Mouse (Mus musculus): ENCODE measurements around the gene Ccpg1. TPM values are rescaled to one million over a fixed set of nuclear protein-coding genes. Genes with fewer than 3 reads are reported as not detected.

Gene Ccpg1
- total RNA-seq, 1 experiment from 2014 or later, result 267 TPM

DNA sequence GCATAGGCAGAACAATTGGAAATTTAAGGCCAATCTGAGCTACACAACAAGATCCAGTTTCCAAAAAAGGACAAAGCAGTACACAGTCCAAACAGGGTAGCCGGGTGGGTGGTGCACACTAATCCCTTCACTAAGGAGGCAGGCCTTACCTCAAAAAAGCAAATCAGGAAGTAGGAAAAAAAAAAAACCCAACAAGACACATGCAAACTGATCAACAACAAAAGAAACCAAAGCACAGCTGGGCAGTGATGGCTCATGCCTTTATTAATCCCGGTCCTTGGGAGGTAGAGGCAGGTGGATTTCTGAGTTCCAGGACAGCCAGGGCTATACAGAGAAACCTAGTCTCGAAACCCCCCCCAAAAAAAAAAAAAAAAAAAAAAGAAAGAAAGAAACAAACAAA is 2.5 kb downstream of the Ccpg1 start:
- ATAC-seq (replicated peaks; ENCODE audit: insufficient number of reproducible peaks, low FRiP score, low TSS enrichment, poor library complexity, severe bottlenecking), result no peak

DNA sequence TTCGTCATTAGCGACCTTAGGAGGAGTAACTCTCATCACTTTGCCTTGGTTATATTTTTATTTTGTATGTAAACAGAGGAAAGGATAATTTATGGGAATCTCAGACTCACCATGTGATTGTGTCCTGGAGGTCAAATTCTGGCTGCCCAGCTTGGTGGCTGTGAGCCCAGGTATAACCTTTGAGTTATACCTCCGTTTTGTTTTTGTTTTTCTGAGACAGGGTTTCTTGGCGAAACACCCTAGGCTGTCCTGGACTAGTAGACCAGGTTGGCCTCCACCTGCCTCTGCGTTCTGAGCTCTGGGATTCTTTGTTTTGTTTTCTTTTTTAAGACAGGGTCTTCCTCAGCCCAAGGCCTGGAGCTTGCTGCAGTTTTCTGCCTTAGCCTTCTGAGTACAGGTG is 3.5 kb downstream of the Ccpg1 start:
- ATAC-seq (replicated peaks; ENCODE audit: insufficient number of reproducible peaks, low FRiP score, low TSS enrichment, poor library complexity, severe bottlenecking), result no peak

DNA sequence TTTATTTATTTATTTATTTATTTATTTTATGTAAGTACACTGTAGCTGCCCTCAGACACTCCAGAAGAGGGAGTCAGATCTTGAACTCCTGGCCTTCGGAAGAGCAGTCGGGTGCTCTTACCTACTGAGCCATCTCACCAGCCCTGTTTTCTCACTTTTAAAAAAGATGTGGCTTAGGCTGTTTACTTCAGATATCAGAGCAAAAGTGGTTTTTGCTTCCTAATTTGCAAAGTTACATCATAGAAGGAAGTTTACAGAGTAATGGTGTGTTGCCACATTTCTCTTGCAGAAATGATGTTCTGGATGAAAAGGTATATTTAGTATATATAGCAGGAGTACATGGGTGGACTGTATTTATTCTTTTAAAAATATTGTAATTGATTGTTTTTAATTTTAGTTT is 6.2 kb downstream of the Ccpg1 start:
- peak; percentile 65 for ATAC-seq (replicated peaks; ENCODE audit: insufficient number of reproducible peaks, low FRiP score, low TSS enrichment, poor library complexity, severe bottlenecking)

DNA sequence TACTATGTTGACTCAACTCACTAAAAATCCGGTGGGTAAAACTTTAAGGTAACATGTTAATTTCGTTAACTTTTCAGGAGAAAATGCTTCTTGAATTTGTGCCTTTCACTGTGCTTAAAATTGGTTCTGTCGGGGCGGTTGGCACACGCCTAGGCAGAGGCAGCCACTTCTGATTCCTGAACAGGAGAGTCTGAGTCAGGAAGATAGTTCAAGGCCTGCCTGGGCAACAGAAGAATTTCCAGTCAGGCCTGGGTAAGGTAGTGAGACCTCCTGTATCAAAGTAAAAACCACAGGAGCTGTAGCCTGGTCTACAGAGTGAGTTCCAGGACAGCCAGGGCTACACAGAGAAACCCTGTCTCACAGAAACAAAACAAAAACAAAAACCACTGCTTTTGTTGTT is 7.3 kb downstream of the Ccpg1 start:
- ATAC-seq (replicated peaks; ENCODE audit: insufficient number of reproducible peaks, low FRiP score, low TSS enrichment, poor library complexity, severe bottlenecking), result no peak

DNA sequence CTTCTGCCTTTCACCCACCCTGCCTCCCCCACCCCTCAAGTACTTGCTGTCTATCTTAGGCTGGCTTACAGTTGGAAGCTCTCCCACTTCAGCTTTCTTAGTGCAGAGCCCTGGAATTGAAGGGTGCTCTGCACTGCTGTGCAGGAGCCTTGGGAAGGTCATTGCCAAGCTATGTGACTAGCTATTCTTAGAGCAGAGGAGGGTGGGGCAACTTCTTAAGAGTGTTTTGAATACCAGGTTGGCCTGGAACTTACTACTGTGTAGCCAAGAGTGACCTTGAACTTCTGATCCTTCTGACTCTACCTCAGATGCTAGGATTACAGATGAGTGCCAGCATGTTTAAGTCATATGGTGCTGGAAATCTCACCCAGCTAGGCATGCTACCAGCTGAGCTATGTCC is 10.9 kb downstream of the Ccpg1 start:
- no peak for ATAC-seq (replicated peaks; ENCODE audit: insufficient number of reproducible peaks, low FRiP score, low TSS enrichment, poor library complexity, severe bottlenecking)

DNA sequence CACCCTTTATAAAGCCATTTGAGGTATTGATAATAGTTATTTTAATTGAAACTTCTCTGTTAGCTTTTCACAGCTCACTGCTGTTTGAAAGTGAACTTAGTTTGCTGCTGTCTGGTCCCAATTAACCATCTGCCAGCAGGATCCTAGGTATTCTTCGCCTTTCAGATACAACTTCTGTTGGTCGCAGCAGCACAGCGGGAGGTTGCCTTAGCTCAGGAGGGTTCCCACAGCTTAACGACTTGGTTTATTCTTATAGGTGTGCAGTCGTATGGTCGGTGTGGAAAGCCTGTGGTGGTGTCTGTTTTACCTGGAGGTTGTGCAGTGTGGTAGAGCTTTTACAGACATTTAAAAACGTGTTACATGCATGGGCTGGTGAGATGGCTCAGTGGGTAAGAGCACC is 11.6 kb downstream of the Ccpg1 start:
- ATAC-seq (replicated peaks; ENCODE audit: insufficient number of reproducible peaks, low FRiP score, low TSS enrichment, poor library complexity, severe bottlenecking), result no peak

DNA sequence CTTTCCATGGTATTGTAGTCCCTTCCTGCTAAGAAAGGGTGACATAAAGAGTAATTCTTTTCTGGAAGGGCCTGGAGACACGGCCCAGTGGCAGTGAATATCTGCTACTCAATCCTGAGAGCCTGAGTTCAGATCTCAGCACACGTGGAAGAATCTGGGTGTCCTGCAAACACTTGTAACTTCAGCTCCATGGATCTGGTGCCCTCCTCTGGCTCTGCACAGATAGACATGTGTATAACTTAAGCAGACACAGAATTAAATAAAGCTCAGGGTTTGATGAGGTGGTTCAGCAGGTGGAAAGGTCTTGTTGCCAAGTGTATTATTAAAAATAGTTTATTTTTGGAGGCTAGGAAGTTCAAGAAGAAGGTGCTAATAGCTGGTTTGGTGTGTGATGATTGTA is 15.3 kb downstream of the Ccpg1 start:
- no peak for ATAC-seq (replicated peaks; ENCODE audit: insufficient number of reproducible peaks, low FRiP score, low TSS enrichment, poor library complexity, severe bottlenecking)

DNA sequence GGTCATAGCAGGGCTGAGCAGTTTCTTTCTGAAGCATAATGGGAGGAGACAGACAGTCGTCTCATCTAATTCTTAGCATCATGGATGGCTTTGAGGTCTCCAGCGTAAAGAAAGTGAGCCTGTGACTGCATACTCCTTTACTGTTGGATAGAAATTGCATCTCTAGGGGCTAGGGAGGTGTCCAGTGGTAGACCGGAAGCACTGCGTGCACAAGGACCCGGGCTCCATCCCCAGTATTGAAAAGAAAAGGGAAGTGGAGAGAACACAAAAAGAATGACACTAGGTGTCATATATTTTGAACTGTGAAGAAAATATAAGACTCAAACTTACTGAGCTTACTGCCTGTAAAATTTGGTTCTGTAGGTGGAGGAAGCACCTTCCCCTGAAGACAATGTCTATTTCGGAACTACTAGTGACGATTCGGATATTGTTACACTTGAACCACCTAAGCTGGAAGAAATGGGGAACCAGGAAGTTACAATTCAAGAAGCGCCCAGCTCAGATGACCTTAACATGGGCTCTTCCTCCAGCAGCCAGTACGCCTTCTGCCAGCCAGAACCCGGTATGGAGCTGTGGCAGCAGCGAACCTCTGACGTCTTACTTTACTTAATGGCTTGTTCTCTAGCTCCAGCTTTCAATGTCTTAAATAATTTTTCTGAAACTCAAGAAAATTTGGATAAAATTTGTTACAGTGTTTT is 16.2 kb downstream of the Ccpg1 start:
- peak; percentile 75; the same call in 1 of the 2 replicates for ATAC-seq (replicated peaks; ENCODE audit: insufficient number of reproducible peaks, low FRiP score, low TSS enrichment, poor library complexity, severe bottlenecking)

DNA sequence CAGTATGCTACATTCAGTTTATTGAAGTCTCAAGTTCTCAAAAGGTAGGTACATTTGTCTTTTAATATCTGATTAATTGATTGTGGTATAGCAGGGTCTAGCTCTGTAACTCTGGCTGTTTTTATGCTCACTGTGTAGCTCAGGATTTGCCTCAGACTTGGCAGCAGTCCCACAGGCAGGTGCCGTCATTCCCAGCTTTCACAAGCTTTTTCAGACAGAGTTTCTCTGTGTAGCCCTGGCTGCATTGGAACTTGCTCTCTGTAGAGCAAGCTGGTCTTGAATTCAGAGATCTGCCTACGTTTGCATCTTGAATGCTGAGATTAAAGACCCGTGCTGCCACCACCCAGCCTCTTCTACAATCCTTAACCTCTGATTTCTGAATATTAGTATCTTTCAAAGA is 16.9 kb downstream of the Ccpg1 start:
- no peak for ATAC-seq (replicated peaks; ENCODE audit: insufficient number of reproducible peaks, low FRiP score, low TSS enrichment, poor library complexity, severe bottlenecking)

DNA sequence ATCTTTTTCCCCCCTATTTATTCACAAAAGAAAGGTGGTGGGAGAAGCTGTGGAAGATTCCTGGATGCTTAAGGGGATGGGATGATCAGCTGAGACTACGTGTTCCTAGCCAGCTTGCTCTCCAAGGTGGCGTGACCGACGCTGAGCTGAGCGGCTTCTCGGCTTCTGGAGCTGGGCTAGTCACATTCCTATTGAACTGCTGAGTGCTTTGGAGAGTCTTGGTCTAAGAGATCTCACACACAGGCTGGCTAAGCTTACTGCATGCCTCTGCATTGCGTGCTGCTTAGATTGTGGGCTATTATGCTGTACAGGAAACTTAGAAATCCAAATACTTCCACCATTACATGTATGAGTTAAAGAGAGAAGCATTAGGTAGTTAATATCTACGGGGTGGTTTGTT is 18.8 kb downstream of the Ccpg1 start:
- no peak for ATAC-seq (replicated peaks; ENCODE audit: insufficient number of reproducible peaks, low FRiP score, low TSS enrichment, poor library complexity, severe bottlenecking)

DNA sequence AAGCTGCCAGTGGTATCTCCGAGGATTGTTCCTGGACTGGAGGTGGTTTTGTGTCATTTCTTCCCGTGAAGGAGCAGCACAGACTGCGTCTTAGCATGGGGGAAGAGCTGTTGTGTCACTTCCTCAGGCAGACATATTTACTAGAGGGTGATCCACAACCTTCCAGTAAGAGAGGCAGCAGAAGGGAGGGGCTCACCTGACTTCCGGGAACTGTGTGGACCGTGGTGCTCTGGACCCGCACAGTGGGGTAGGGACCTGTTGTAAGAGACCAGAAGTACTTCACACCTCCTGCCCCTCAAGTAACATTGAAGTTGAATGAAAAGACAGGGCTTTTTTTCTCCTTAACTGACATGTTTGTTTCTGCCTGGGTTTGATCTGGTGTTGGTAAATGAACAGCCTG is 19.9 kb downstream of the Ccpg1 start:
- ATAC-seq (replicated peaks; ENCODE audit: insufficient number of reproducible peaks, low FRiP score, low TSS enrichment, poor library complexity, severe bottlenecking), result no peak

DNA sequence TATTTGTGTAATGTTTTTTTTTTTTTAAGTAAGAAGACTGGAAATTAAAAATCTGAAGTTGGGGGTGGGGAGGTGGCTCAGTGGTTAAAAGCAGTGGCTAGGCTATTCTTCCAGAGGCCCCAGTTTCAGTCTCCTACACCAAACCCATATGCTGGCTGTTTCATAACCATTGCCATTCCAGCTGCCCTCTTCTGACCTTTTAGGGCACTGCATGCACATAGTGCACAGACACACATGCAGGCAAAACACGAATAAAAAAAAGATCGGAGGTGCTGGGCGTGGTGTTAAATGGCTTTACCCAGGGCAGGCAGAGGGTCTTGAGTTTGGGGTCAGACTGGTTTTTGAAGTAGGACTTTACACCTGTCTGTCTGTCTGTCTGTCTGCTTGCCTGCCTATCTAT is 20.9 kb downstream of the Ccpg1 start:
- ATAC-seq (replicated peaks; ENCODE audit: insufficient number of reproducible peaks, low FRiP score, low TSS enrichment, poor library complexity, severe bottlenecking), result no peak

DNA sequence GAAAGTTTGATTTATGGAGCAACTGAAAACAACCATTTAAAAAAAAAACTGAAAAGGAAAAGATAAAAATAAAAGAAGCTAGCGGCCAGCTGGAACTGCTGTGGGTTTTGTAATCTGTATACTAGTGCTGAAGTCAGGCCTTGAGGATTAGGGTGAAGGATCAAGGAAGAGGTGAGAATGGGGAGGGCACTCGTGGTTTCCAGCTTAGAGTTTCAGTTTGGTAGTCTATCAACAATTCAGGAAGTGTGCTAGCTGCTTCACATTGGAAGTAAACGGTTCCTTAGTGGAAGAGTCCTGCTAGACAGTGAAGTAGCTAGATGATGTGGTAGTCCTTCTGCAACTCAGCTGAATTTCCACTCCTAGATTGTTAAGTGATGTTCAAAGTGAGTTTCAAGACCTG is 23.2 kb downstream of the Ccpg1 start:
- no peak for ATAC-seq (replicated peaks; ENCODE audit: insufficient number of reproducible peaks, low FRiP score, low TSS enrichment, poor library complexity, severe bottlenecking)

DNA sequence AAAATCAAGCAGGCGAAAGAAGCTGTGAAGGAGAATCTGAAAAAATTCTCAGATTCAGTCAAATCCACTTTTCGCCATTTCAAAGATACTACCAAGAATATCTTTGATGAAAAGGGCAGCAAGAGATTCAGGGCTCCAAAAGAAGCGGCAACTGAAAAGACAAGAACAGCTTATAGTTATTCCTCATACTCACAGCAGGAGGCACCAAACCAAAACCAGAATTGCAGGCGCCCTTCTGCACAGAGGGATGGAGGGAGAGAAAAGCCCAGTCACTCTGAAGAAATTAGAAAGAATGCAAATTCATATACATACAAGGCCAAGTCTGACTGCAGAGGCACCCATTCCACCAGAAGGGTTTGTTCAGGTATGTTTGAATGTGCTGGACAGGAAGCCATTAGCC is 27.4 kb downstream of the Ccpg1 start:
- no peak for ATAC-seq (replicated peaks; ENCODE audit: insufficient number of reproducible peaks, low FRiP score, low TSS enrichment, poor library complexity, severe bottlenecking)

DNA sequence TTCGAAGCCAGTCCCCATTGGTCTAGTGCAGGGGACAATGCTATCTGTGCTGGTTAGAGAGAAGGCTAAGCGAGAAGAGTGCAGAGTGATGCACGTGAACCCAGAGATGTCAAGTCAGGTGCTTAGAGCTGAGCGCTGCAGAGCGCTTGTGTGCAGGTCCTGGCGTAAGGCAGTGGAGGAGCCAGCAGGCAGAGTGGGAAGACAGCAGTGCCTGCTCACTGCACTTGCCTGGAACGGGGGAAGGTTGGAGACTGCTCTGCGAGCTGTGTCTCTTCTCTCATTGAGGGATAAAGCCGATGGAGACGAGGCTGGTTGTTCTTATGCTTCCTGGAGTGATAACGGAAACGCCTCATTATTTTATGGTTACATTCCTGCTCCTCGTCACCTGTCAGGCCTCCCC is 29.5 kb downstream of the Ccpg1 start:
- no peak for ATAC-seq (replicated peaks; ENCODE audit: insufficient number of reproducible peaks, low FRiP score, low TSS enrichment, poor library complexity, severe bottlenecking)

DNA sequence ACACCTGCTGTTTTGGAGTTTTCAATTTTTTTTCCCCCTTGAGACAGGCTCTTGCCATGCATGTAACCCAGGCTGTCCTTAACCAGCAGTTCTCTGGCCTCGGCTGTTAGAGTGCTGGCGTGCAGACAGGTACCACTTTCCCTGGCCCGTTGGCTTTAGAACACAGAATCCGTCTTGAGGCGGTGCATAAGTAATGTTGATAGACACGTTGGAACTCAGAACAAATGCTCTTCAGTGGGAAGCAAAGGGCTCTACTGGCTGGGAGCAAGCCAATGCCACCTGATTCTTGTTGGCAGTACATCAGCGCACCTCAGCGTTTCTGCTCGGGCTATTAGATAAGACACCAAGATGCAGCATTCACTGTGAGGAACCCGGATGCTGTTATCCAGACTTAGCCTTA is 34.6 kb downstream of the Ccpg1 start:
- ATAC-seq (replicated peaks; ENCODE audit: insufficient number of reproducible peaks, low FRiP score, low TSS enrichment, poor library complexity, severe bottlenecking), result no peak

DNA sequence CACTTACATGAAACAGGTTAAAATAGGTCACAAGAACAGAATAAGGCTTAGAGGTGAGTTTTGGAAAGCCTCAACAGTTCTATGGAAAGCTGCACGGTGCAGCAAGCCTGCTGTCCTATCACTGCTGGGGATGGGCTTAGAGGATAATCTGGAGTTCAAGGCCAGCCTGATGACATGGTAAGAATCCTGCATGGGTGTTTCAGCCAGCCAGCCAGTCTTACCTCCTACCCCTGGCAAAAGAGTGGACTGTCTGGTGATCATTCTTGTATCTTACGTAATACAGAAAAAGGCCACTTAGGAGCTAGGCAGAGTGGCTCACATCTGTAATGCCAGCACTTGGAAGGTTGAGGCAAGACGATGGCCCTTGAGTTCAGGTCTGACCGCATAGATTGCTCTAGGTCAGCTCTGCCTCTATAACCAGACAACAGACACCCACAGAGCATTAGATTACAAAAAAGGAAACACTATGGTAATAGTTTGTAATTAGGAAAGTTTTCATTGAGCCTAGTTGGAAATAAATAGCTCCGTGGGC is 35.4 kb downstream of the Ccpg1 start:
- no peak for ATAC-seq (replicated peaks; ENCODE audit: insufficient number of reproducible peaks, low FRiP score, low TSS enrichment, poor library complexity, severe bottlenecking)

DNA sequence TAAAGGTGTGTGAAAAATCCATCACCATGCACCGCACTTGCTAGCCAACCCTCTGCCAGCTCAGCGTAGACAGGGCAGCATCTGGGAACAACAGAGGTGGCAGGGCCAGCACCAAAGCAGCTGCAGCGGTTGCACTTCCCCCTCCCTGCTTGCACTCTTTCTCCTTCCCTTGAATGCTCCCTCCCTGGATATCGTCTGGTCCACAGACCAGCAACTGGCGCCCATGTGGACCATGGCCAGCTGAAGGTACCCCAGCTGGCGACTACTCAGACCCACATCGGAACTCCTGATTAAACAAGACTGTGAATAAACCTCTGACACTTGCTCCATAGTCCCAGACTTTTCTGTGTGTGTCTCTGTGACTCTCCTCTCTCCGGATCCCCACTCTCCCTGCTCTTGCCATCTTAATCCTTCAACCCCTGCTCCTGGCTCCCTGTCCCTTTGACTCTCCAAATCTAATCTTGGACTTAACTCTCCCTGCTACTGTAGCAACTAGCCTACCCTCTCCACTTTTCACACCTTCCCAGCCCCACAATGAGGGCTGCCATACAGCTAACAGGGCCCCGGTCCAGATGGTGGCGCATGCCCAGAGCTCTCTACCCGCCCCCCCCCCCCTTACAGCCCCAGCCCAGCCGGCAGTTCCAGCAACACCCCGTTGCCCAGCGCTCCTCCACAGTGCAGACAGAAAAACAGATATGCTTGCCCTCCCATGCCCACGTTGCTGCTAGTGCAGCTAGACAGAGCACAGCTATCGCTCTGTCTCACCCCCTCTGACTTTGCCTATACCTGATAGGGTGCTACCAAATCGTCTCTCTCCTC is 40.8 kb downstream of the Ccpg1 start:
- no peak for ATAC-seq (replicated peaks; ENCODE audit: insufficient number of reproducible peaks, low FRiP score, low TSS enrichment, poor library complexity, severe bottlenecking)

DNA sequence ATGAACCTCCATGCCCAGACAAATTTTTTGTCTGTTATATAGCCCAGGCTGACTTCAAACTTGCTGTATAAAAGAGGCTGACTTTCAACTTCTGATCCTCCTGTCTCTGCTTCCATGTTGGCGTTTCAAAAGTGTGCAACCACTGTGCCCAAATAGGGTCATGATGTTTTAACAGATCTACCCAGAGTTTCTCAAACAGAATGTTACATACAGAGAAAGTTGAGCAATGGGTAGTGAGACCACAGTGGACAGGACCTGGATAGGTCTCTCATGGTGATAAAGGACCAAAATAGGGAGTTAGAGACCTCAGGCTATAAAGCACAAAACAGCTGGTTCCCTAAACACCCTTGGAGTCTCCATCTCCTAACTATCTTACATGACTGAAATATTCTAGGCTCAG is 45.2 kb downstream of the Ccpg1 start:
- ATAC-seq (replicated peaks; ENCODE audit: insufficient number of reproducible peaks, low FRiP score, low TSS enrichment, poor library complexity, severe bottlenecking), result no peak

DNA sequence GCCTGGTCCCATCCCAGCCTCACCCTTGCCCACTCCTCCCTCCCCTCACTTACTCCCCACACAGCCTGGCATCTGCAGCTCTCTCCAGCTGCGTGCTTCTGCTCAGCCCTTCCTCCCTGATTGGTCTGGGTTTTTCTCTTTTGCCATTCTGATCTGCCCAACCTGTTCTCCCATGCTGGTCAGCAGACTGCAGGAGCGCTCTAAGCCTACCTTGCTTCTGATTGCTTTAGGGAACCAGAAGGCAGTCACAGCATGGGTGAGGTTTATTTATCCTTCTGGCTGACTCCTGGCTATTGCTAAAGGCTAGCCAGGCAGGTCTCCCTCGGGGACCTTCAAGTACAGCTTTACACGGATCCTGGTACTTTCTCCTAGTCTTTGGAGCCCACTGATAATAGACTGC is 46.2 kb downstream of the Ccpg1 start:
- no peak for ATAC-seq (replicated peaks; ENCODE audit: insufficient number of reproducible peaks, low FRiP score, low TSS enrichment, poor library complexity, severe bottlenecking)

All from monocyte, adult 5-6 weeks (primary cell).